Mouse (Mus musculus): Measurements from ENCODE around the gene Fam71f1. TPM values are rescaled to one million over a fixed set of nuclear protein-coding genes. Genes with fewer than 3 reads are reported as not detected.
A peak's percentile ranks its signal among the peaks of the same experiment; 100 is the strongest.

The Fam71f1 gene
- polyA plus RNA-seq, 1 experiment = 0.47 TPM

GRCm38 (mm10) chr6:29308846-29309605, 9.9 kb upstream of the Fam71f1 start:
- Histone ChIP-seq H3K4me3 (no peak overlapping the region), H3K4me2 (ENCODE audit: low read depth) (no peak overlapping the region), H3K36me3 (ENCODE audit: control insufficient read depth, insufficient read depth) (no peaks in the 10 kb centered on the region), H3ac (ENCODE audit: control insufficient read depth, insufficient read length) (no peak overlapping the region), H3K79me2 (ENCODE audit: control insufficient read depth, insufficient read depth) (no peaks in the 10 kb centered on the region), H3K27me3 (ENCODE audit: control insufficient read depth, insufficient read depth, insufficient read length) (no peaks in the 10 kb centered on the region)
- no peak for TF ChIP-seq TCF3 (IDR thresholded peaks at IDR 0.05; ENCODE audit: insufficient read length, low read depth)
- no peak for TF ChIP-seq MYOD1 (IDR thresholded peaks at IDR 0.05; ENCODE audit: control insufficient read depth in 1 of 3, insufficient read length in 2 of 3, low read depth in 2 of 3)
- TF ChIP-seq SRF (IDR thresholded peaks at IDR 0.05; ENCODE audit: control insufficient read depth, insufficient read length, low read depth) = no peak
- no peak for TF ChIP-seq POLR2AphosphoS2 (IDR thresholded peaks at IDR 0.05; ENCODE audit: insufficient read length, low read depth)
- TF ChIP-seq TCF12 (IDR thresholded peaks at IDR 0.05; ENCODE audit: insufficient read depth, poor library complexity, severe bottlenecking) = no peak
- TF ChIP-seq REST (IDR thresholded peaks at IDR 0.05; ENCODE audit: insufficient read depth, insufficient read length) = no peak
- TF ChIP-seq POLR2A (IDR thresholded peaks at IDR 0.05; ENCODE audit: insufficient read length, low read depth) = no peak
- TF ChIP-seq MYOG (IDR thresholded peaks at IDR 0.05; ENCODE audit: control insufficient read depth in 1 of 3, insufficient read depth in 1 of 3, insufficient read length in 2 of 3, low read depth in 2 of 3) = no peak
- TF ChIP-seq CEBPB (IDR thresholded peaks at IDR 0.05; ENCODE audit: insufficient read depth, poor library complexity, severe bottlenecking) = no peak
- TF ChIP-seq USF1 (IDR thresholded peaks at IDR 0.05; ENCODE audit: low read depth) = no peak
- no peak for TF ChIP-seq MAX (IDR thresholded peaks at IDR 0.05; ENCODE audit: low read depth)
- no peak for TF ChIP-seq E2F4 (IDR thresholded peaks at IDR 0.05; ENCODE audit: insufficient read depth)

GRCm38 (mm10) chr6:29313690-29314202, 5.2 kb upstream of the Fam71f1 start:
- no peak for TF ChIP-seq SRF (IDR thresholded peaks at IDR 0.05; ENCODE audit: control insufficient read depth, insufficient read length, low read depth)
- TF ChIP-seq MAX (IDR thresholded peaks at IDR 0.05; ENCODE audit: low read depth) = no peak
- TF ChIP-seq E2F4 (IDR thresholded peaks at IDR 0.05; ENCODE audit: insufficient read depth) = no peak
- no peak for TF ChIP-seq POLR2A (IDR thresholded peaks at IDR 0.05; ENCODE audit: insufficient read length, low read depth)
- no peak for TF ChIP-seq REST (IDR thresholded peaks at IDR 0.05; ENCODE audit: insufficient read depth, insufficient read length)
- TF ChIP-seq MYOG (IDR thresholded peaks at IDR 0.05; ENCODE audit: control insufficient read depth in 1 of 3, insufficient read depth in 1 of 3, insufficient read length in 2 of 3, low read depth in 2 of 3) = no peak
- no peak for TF ChIP-seq USF1 (IDR thresholded peaks at IDR 0.05; ENCODE audit: low read depth)
- TF ChIP-seq TCF3 (IDR thresholded peaks at IDR 0.05; ENCODE audit: insufficient read length, low read depth) = no peak
- no peak for TF ChIP-seq POLR2AphosphoS2 (IDR thresholded peaks at IDR 0.05; ENCODE audit: insufficient read length, low read depth)
- TF ChIP-seq CEBPB (IDR thresholded peaks at IDR 0.05; ENCODE audit: insufficient read depth, poor library complexity, severe bottlenecking) = no peak
- TF ChIP-seq MYOD1 (IDR thresholded peaks at IDR 0.05; ENCODE audit: control insufficient read depth in 1 of 3, insufficient read length in 2 of 3, low read depth in 2 of 3) = no peak
- Histone ChIP-seq H3K79me2 (ENCODE audit: control insufficient read depth, insufficient read depth) (no peaks in the 10 kb centered on the region), H3K27me3 (ENCODE audit: control insufficient read depth, insufficient read depth, insufficient read length) (no peaks in the 10 kb centered on the region)

GRCm38 (mm10) chr6:29317286-29317685, 1.7 kb upstream of the Fam71f1 start:
- Histone ChIP-seq H3ac (ENCODE audit: control insufficient read depth, insufficient read length) (no peak overlapping the region), H3K79me2 (ENCODE audit: control insufficient read depth, insufficient read depth) (no peaks in the 10 kb centered on the region), H3K4me2 (ENCODE audit: low read depth) (peak overlapping the region; percentile 74), H3K4me3 (no peak overlapping the region), H3K27me3 (ENCODE audit: control insufficient read depth, insufficient read depth, insufficient read length) (no peaks in the 10 kb centered on the region), H3K36me3 (ENCODE audit: control insufficient read depth, insufficient read depth) (no peaks in the 10 kb centered on the region)
- TF ChIP-seq TCF3 (IDR thresholded peaks at IDR 0.05; ENCODE audit: insufficient read length, low read depth) = no peak
- no peak for TF ChIP-seq MAX (IDR thresholded peaks at IDR 0.05; ENCODE audit: low read depth)
- TF ChIP-seq SRF (IDR thresholded peaks at IDR 0.05; ENCODE audit: control insufficient read depth, insufficient read length, low read depth) = no peak
- TF ChIP-seq POLR2AphosphoS2 (IDR thresholded peaks at IDR 0.05; ENCODE audit: insufficient read length, low read depth) = no peak
- TF ChIP-seq REST (IDR thresholded peaks at IDR 0.05; ENCODE audit: insufficient read depth, insufficient read length) = no peak
- no peak for TF ChIP-seq E2F4 (IDR thresholded peaks at IDR 0.05; ENCODE audit: insufficient read depth)
- TF ChIP-seq USF1 (IDR thresholded peaks at IDR 0.05; ENCODE audit: low read depth) = no peak
- no peak for TF ChIP-seq POLR2A (IDR thresholded peaks at IDR 0.05; ENCODE audit: insufficient read length, low read depth)
- TF ChIP-seq CEBPB (IDR thresholded peaks at IDR 0.05; ENCODE audit: insufficient read depth, poor library complexity, severe bottlenecking) = no peak
- TF ChIP-seq MYOD1 (IDR thresholded peaks at IDR 0.05; ENCODE audit: control insufficient read depth in 1 of 3, insufficient read length in 2 of 3, low read depth in 2 of 3) = no peak
- no peak for TF ChIP-seq TCF12 (IDR thresholded peaks at IDR 0.05; ENCODE audit: insufficient read depth, poor library complexity, severe bottlenecking)
- TF ChIP-seq MYOG (IDR thresholded peaks at IDR 0.05; ENCODE audit: control insufficient read depth in 1 of 3, insufficient read depth in 1 of 3, insufficient read length in 2 of 3, low read depth in 2 of 3) = no peak

More at GRCm38 (mm10) chr6:29313690-29314202, 5.2 kb upstream of the Fam71f1 start:
- no peak overlapping the region for H3ac ChIP-seq (ENCODE audit: control insufficient read depth, insufficient read length)
- H3K4me3 ChIP-seq = no peak overlapping the region
- no peaks in the 10 kb centered on the region for H3K36me3 ChIP-seq (ENCODE audit: control insufficient read depth, insufficient read depth)
- H3K4me2 ChIP-seq (ENCODE audit: low read depth) = no peak overlapping the region

GRCm38 (mm10) chr6:29317941-29318340, 999 bp upstream of the Fam71f1 start:
- Histone ChIP-seq H3ac (ENCODE audit: control insufficient read depth, insufficient read length) (no peak overlapping the region), H3K36me3 (ENCODE audit: control insufficient read depth, insufficient read depth) (no peaks in the 10 kb centered on the region), H3K27me3 (ENCODE audit: control insufficient read depth, insufficient read depth, insufficient read length) (no peaks in the 10 kb centered on the region), H3K4me2 (ENCODE audit: low read depth) (peak overlapping the region; percentile 74), H3K4me3 (peak overlapping the region; percentile 3), H3K79me2 (ENCODE audit: control insufficient read depth, insufficient read depth) (no peaks in the 10 kb centered on the region)
- TF ChIP-seq MYOG (IDR thresholded peaks at IDR 0.05; ENCODE audit: control insufficient read depth in 1 of 3, insufficient read depth in 1 of 3, insufficient read length in 2 of 3, low read depth in 2 of 3) = no peak
- no peak for TF ChIP-seq MYOD1 (IDR thresholded peaks at IDR 0.05; ENCODE audit: control insufficient read depth in 1 of 3, insufficient read length in 2 of 3, low read depth in 2 of 3)
- TF ChIP-seq MAX (IDR thresholded peaks at IDR 0.05; ENCODE audit: low read depth) = no peak
- TF ChIP-seq USF1 (IDR thresholded peaks at IDR 0.05; ENCODE audit: low read depth) = no peak
- no peak for TF ChIP-seq E2F4 (IDR thresholded peaks at IDR 0.05; ENCODE audit: insufficient read depth)
- TF ChIP-seq CEBPB (IDR thresholded peaks at IDR 0.05; ENCODE audit: insufficient read depth, poor library complexity, severe bottlenecking) = no peak
- no peak for TF ChIP-seq TCF3 (IDR thresholded peaks at IDR 0.05; ENCODE audit: insufficient read length, low read depth)
- no peak for TF ChIP-seq POLR2A (IDR thresholded peaks at IDR 0.05; ENCODE audit: insufficient read length, low read depth)
